ENCODE assay signal across 25 mouse cellular contexts in the genomic region with DNA sequence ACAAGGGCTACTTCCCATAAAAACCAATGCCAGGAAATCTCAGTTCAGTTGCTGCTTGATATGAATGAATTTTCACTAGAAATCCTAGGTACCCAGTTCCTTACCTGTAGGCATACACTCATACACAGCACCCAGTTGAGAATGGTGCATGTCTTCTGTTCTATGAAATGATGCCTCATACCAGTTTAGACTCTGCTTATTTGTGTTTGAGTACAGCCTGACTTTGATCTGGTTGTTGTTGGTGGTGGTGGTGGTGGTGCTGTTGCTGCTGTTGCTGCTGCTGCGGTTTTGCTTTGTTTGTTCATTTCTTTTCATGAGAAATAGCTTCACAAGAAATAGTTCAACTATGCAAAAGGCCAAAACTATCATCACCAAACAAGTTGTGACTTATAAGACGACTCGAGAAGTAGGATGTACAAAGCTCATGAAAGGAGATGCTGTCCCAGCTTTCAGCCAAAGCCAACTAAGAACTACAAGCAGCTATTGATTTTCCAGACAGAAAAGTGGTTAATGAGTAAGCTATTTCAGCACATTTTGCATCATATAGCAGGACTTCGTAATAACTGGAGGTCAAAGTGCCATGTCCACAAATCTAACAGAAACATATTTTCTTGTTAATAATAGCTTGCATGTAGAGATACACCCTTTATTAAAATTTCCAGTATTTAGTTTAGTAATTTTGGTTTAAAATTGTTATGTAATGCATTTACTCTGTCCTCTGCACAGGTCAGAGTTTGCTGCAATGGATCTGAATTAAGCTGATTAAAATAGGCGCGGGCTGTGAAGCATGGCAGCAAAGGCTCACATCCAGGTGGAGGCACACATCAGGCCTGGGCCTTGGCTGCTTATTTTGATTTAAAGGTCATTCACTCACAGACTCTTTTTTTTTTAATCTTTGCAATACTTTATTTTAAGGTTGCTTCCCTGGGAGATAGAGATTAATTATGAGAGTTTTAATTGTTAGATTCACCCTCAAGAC.
DNase-seq lines count a peak whose midpoint lies in the region; ATAC-seq and TF ChIP-seq lines count a peak whose summit lies in the region.
"Had no signal": no experiment of that assay in that cellular context is flagged by ENCODE, and none has a peak within 500 bp of the region (broad histone marks: within the 10 kb centered on the region; RNA-seq: fewer than 3 reads in every experiment).

No protein-coding gene starts in this region.

- no peaks in the 10 kb centered on the region for H3K4me1 ChIP-seq in kidney, adult 2 months (ENCODE audit: control insufficient read depth, insufficient read depth, low read length)
- no peaks in the 10 kb centered on the region for H3K4me1 ChIP-seq in kidney, embryonic 14.5 days (ENCODE audit: control insufficient read depth, insufficient read depth, low read length)
- H3K4me1 ChIP-seq: embryonic facial prominence, embryonic 13.5 days; forebrain, embryonic 12.5 days; heart, embryonic 15.5 days had no signal

- no peaks in the 10 kb centered on the region for H3K27me3 ChIP-seq in kidney, adult 2 months (replicated peaks; ENCODE audit: control insufficient read depth, insufficient read depth, low read length)
- H3K27me3 ChIP-seq in kidney, embryonic 14.5 days (ENCODE audit: control insufficient read depth, insufficient read depth, low read length): no peaks in the 10 kb centered on the region
- H3K27me3 ChIP-seq: embryonic facial prominence, embryonic 13.5 days; forebrain, embryonic 12.5 days; heart, embryonic 15.5 days; Patski had no signal

- TF ChIP-seq POLR2A in kidney, adult 2 months (IDR thresholded peaks at IDR 0.05; ENCODE audit: low read depth, low read length): no peak

- intact Hi-C loops in left cerebral cortex, postnatal 10 days (cut with DNase I): loop anchor here (10.0 kb wide), 1 partner anchor 1877 kb away; no protein-coding TSS in a partner anchor

- no peak overlapping the region for H3K9ac ChIP-seq in kidney, embryonic 14.5 days (ENCODE audit: low read depth, low read length)
- H3K9ac ChIP-seq: embryonic facial prominence, embryonic 13.5 days; forebrain, embryonic 12.5 days; forebrain, postnatal 0 days; heart, embryonic 15.5 days had no signal

- H3K4me2 ChIP-seq in kidney, embryonic 14.5 days (replicated peaks; ENCODE audit: low read depth, low read length): no peak overlapping the region
- H3K4me2 ChIP-seq: embryonic facial prominence, embryonic 13.5 days; forebrain, embryonic 12.5 days; heart, embryonic 11.5 days; heart, embryonic 15.5 days had no signal

- H3K36me3 ChIP-seq in kidney, adult 2 months (ENCODE audit: control insufficient read depth, insufficient read depth, low read length): no peaks in the 10 kb centered on the region
- H3K36me3 ChIP-seq in kidney, embryonic 14.5 days (ENCODE audit: control insufficient read depth, insufficient read depth, low read length): no peaks in the 10 kb centered on the region
- H3K36me3 ChIP-seq: embryonic facial prominence, embryonic 13.5 days; forebrain, embryonic 12.5 days; G1E; heart, embryonic 15.5 days had no signal

- no peaks in the 10 kb centered on the region for H3K9me3 ChIP-seq in kidney, embryonic 14.5 days (ENCODE audit: control insufficient read depth, low read length)
- H3K9me3 ChIP-seq: embryonic facial prominence, embryonic 13.5 days; forebrain, embryonic 12.5 days; heart, embryonic 15.5 days had no signal

- H3K4me3 ChIP-seq in kidney, adult 2 months (ENCODE audit: insufficient read depth, low read depth, low read length): no peak overlapping the region
- H3K4me3 ChIP-seq in kidney, embryonic 14.5 days (ENCODE audit: low read length): no peak overlapping the region
- H3K4me3 ChIP-seq: embryonic facial prominence, embryonic 13.5 days; forebrain, embryonic 12.5 days; heart, adult 2 months; heart, embryonic 15.5 days had no signal

- ATAC-seq in kidney, embryonic 14.5 days (ENCODE audit: low FRiP score, low TSS enrichment): no peak
- ATAC-seq: CD4-positive, CD25-positive, alpha-beta regulatory T cell, adult 4 months; forebrain, postnatal 0 days; Patski had no signal

- no peak overlapping the region for H3K27ac ChIP-seq in kidney, adult 2 months (ENCODE audit: insufficient read depth, low read depth, low read length)
- H3K27ac ChIP-seq in kidney, embryonic 14.5 days (ENCODE audit: low read depth, low read length): no peak overlapping the region
- H3K27ac ChIP-seq: embryonic facial prominence, embryonic 13.5 days; forebrain, embryonic 12.5 days; heart, adult 2 months; heart, embryonic 15.5 days had no signal

- peak; percentile 10 for DNase-seq in kidney, adult 2 months
- DNase-seq in kidney, adult 18-20 months: no peak
- peak; percentile 4 for DNase-seq in kidney, postnatal 10 days
- DNase-seq in Muller cell, postnatal 12 days (ENCODE audit: inconsistent ontology term): peak; percentile 13
- DNase-seq in kidney, postnatal 14 days: peak; percentile 4
- DNase-seq in left cerebral cortex, postnatal 10 days (ENCODE audit: extremely low spot score in 1 of 2, low spot score in 2 of 2): no peak
- no peak for DNase-seq in urinary bladder, postnatal 36 days (ENCODE audit: low spot score in 2 of 2)
- DNase-seq: adrenal gland, adult 2 months; adrenal gland, postnatal 25 days; B cell, adult 2 months; cerebellum, adult 18-20 months; cerebellum, adult 9-11 months; cerebellum, postnatal 36 days; forebrain, postnatal 0 days; gastrocnemius, postnatal 14 days; heart, adult 2 months; heart, postnatal 14 days had no signal

- WGBS in kidney, adult 2 months: 57% methylated on average over 6 of the region's 6 CpGs
- WGBS in kidney, embryonic 14.5 days: 80% methylated on average over 6 of the region's 6 CpGs

- no peak for TF ChIP-seq CTCF in kidney, adult 2 months (conservative IDR thresholded peaks at IDR 0.05; ENCODE audit: insufficient read depth, insufficient read length, low read depth, low read length)

Comparison
In these comparisons a context has a peak if more than half of its experiments do, and no peak if none do; other contexts are left out.
1. DNase-seq: peak in kidney, adult 2 months (single experiment), kidney, postnatal 10 days (single experiment), Muller cell, postnatal 12 days (single experiment) and kidney, postnatal 14 days (single experiment); none in kidney, adult 18-20 months (single experiment), left cerebral cortex, postnatal 10 days (0 of 2) and urinary bladder, postnatal 36 days (0 of 2).